Mouse (Mus musculus) liver, postnatal 0 days (tissue): ENCODE measurements around the gene Olfr1168. TPM values are rescaled to one million over a fixed set of nuclear protein-coding genes. Genes with fewer than 3 reads are reported as not detected.
"Not testable (repeated sequence)": the region's sequence is repeated elsewhere in the genome, so short reads cannot be mapped to it uniquely, and the experiment has no call there.

ENCODE experiments used
- ATAC-seq: fragments of 200-750 bp; cut with Nextera tagmentation; 2 replicates; pipeline ENCODE4 v1.8.0; 2017; ENCODE audit warnings: mild to moderate bottlenecking, moderate library complexity
- DNase-seq: peaks from one replicate; pipeline ENCODE4 v3.0.0-alpha.2; 2016
- H3K27ac ChIP-seq: fragments of 300-500 bp; sonication (generic); 2 replicates; pipeline ENCODE4 v1.5.1; 2014; ENCODE audit warnings: antibody characterized with exemption, moderate library complexity, mild to moderate bottlenecking, low read depth
- H3K27me3 ChIP-seq: fragments of 300-500 bp; sonication (generic); 2 replicates; pipeline ENCODE4 v1.6.1; 2014; ENCODE audit warnings: low read length, control low read depth, mixed read lengths; ENCODE audit not compliant: insufficient read depth
- H3K36me3 ChIP-seq: fragments of 300-500 bp; sonication (generic); replicated peaks from 2 replicates; pipeline ENCODE4 v1.6.1; 2014; ENCODE audit warnings: mild to moderate bottlenecking, control low read depth, low read length, moderate library complexity, mixed read lengths; ENCODE audit not compliant: insufficient read depth
- H3K4me1 ChIP-seq: fragments of 300-500 bp; sonication (generic); 2 replicates; pipeline ENCODE4 v1.6.1; 2014; ENCODE audit warnings: antibody characterized with exemption, mild to moderate bottlenecking, control low read depth; ENCODE audit not compliant: insufficient read depth
- H3K4me2 ChIP-seq: fragments of 300-500 bp; sonication (generic); 2 replicates; pipeline ENCODE4 v1.6.1; 2014; ENCODE audit warnings: low read depth, mild to moderate bottlenecking, low read length, moderate library complexity, mixed read lengths
- H3K4me3 ChIP-seq: fragments of 300-500 bp; sonication (generic); 2 replicates; pipeline ENCODE4 v1.5.1; 2014; ENCODE audit warnings: low read depth, low read length
- H3K9ac ChIP-seq: fragments of 300-500 bp; sonication (generic); replicated peaks from 2 replicates; pipeline ENCODE4 v1.6.1; 2014; ENCODE audit warnings: mild to moderate bottlenecking, moderate library complexity
- H3K9me3 ChIP-seq: fragments of 300-500 bp; sonication (generic); 2 replicates; pipeline ENCODE4 v1.6.1; 2016; ENCODE audit warnings: mild to moderate bottlenecking, control low read depth, low read length, mixed read lengths
- CTCF ChIP-seq: sonication (generic); IDR thresholded peaks from 2 replicates; pipeline ENCODE4 v1.5.1; 2016; ENCODE audit warnings: antibody characterized with exemption, low read depth
- EP300 ChIP-seq: IDR thresholded peaks from 2 replicates; pipeline ENCODE4 v1.6.1; 2016; ENCODE audit warnings: antibody characterized with exemption, low read depth, mild to moderate bottlenecking
- WGBS: fragments of 180-500 bp; shearing (Covaris S2); extraction: QIAGEN DNeasy Blood & Tissue Kit; methylation state at CpG from one replicate; pipeline ENCODE4 v1.1.7; 2014; ENCODE audit not compliant: insufficient replicate concordance; 5-methylcytosine and 5-hydroxymethylcytosine counted together
- polyA plus RNA-seq: library from polyadenylated mRNA; unstranded; fragments of >200 nt; fragmentation: Nextera tagmentation; extraction: Ambion mirVana; gene quantifications from 2 replicates; pipeline ENCODE4 v1.2.1, GENCODE M21; 2015

Gene Olfr1168
- not detected in 2 replicates for polyA plus RNA-seq

DNA sequence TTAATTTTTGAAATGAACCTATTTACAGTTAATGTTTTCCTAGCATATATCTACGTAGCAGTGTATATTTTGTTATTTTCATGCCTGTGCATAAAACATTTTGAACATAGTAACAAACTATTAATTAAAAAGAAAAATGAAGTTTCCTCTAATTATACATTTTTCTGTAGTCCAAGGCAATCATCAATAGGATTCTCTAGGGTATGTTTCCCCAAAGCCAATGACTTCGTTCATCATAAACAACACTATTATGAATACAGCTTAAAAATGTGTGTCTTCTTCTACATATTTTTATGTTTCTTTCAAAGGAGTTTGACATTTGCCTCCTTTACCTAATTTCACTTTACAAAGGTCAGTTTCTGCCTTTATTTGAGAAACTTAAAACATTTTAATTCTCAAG is at the start of gene Olfr1168:
TSS of gene Olfr1168 (plus strand) at position 301 of the 400 bp plus-strand sequence.
- no peak within 1 kb of the TSS for H3K4me3 ChIP-seq
- no peak within 1 kb of the TSS for H3K9ac ChIP-seq
- 82% methylated on average over 2 of the region's 2 CpGs for WGBS
- H3K4me1 ChIP-seq = no peaks in the 10 kb centered on the region
- no peaks in the 10 kb centered on the region for H3K9me3 ChIP-seq
- no peak within 1 kb of the TSS for H3K27ac ChIP-seq
- DNase-seq = no peak
- no peaks in the 10 kb centered on the region for H3K27me3 ChIP-seq
- ATAC-seq = no peak
- no peak within 1 kb of the TSS for H3K4me2 ChIP-seq
- no peaks in the 10 kb centered on the region for H3K36me3 ChIP-seq
- TF ChIP-seq EP300 (no peak), CTCF (no peak)

DNA sequence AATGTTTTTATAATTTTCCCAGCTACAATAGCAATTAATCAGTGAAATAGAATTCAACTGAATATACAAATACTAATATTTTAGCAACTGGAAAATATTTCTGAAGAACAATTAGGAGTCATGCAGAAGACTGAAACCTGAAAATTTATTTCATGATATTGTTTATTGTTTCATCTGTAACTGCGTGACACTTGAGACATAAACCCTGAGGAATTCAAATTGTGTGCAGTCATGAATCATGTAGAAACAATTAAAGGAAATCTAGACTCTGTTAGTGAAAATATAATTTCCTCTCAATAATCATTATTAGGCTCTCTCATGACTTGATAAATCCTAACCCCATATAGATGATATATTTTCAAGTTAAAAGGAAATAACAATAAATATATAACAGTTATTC is 26.6 kb upstream of the Olfr1168 start, which contains the start of gene Olfr1167:
TSS of gene Olfr1167 (minus strand) at position 101 of the 400 bp plus-strand sequence.
- not testable (repeated sequence) for DNase-seq

DNA sequence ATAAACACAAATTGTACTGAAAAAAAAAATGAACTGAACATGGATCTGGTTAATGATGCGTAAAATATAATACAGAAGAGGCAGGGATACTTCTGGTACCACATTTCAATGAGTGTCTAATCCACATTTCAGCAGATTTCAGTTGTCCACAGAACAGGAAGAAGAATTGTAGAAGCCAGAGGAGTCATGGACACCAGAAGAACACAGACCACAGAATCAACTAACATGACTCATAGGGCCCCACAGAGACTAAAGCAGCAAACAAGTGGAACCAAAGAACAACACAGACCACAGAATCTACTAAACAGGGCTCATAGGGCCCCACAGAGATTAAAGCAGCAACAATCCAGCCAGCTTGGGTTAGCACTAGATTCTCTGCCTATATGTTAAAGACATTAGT is 39.1 kb downstream of the Olfr1168 start:
- H3K9me3 ChIP-seq = no peaks in the 10 kb centered on the region
- ATAC-seq = no peak
- TF ChIP-seq EP300 = no peak
- TF ChIP-seq CTCF = no peak
- no peak overlapping the region for H3K4me2 ChIP-seq
- H3K36me3 ChIP-seq = no peaks in the 10 kb centered on the region
- 74% methylated on average over 1 of the region's 1 CpGs for WGBS
- H3K27ac ChIP-seq = no peak overlapping the region
- H3K4me1 ChIP-seq = no peaks in the 10 kb centered on the region
- no peaks in the 10 kb centered on the region for H3K27me3 ChIP-seq
- H3K9ac ChIP-seq = no peak overlapping the region
- DNase-seq = no peak
- H3K4me3 ChIP-seq = no peak overlapping the region

More for the DNA sequence above, 26.6 kb upstream of the Olfr1168 start, which contains the start of gene Olfr1167:
- not testable (repeated sequence) for H3K4me1 ChIP-seq, H3K4me3 ChIP-seq, H3K36me3 ChIP-seq, H3K27me3 ChIP-seq, H3K9me3 ChIP-seq, H3K9ac ChIP-seq, H3K4me2 ChIP-seq, H3K27ac ChIP-seq, ATAC-seq
- WGBS = 71% methylated on average over 1 of the region's 1 CpGs

DNA sequence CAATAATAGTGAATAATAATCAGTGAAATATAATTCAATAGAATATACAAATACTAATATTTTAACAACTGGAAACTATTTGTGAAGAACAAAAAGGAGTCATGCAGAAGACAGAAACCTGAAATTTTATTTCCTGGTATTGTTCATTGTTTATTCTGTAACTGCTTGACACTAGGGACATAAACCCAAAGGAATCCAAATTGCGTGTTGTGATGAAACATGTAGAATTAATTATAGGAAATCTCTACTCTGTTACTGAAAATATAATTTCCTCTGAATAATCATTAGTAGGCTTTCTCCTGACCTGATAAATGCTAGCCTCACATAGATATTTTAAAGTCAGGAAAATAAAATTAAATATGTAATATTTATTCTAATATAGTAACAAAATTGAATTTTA is 46.6 kb downstream of the Olfr1168 start, which contains the start of gene Olfr1170:
TSS of gene Olfr1170 (minus strand) at position 101 of the 400 bp plus-strand sequence.
- ATAC-seq = no peak
- Histone ChIP-seq H3K4me1 (no peaks in the 10 kb centered on the region), H3K4me3 (no peak within 1 kb of the TSS), H3K27ac (no peak within 1 kb of the TSS), H3K4me2 (no peak within 1 kb of the TSS), H3K9me3 (no peaks in the 10 kb centered on the region), H3K9ac (no peak within 1 kb of the TSS), H3K27me3 (no peaks in the 10 kb centered on the region), H3K36me3 (no peaks in the 10 kb centered on the region)
- TF ChIP-seq EP300 = no peak
- no peak for TF ChIP-seq CTCF
- 77% methylated on average over 1 of the region's 1 CpGs for WGBS
- no peak for DNase-seq

Other genes starting within 250 kb of the Olfr1168 start
- gene Olfr1155, start 236.7 kb upstream of the Olfr1168 start, polyA plus RNA-seq = not detected in 2 replicates
- not detected in 2 replicates for gene Olfr1156, start 228.8 kb upstream of the Olfr1168 start, polyA plus RNA-seq
- not detected in 2 replicates for gene Olfr1157, start 213.6 kb upstream of the Olfr1168 start, polyA plus RNA-seq
- gene Olfr74, start 207.2 kb upstream of the Olfr1168 start, polyA plus RNA-seq = not detected in 2 replicates
- not detected in 2 replicates for gene Olfr1158, start 191.8 kb upstream of the Olfr1168 start, polyA plus RNA-seq
- gene Olfr1160, start 173.6 kb upstream of the Olfr1168 start, polyA plus RNA-seq = not detected in 2 replicates
- gene Olfr1161, start 159.1 kb upstream of the Olfr1168 start, polyA plus RNA-seq = not detected in 2 replicates
- gene Olfr73, start 144.2 kb upstream of the Olfr1168 start, polyA plus RNA-seq = not detected in 2 replicates
- not detected in 2 replicates for gene Olfr1162, start 130.8 kb upstream of the Olfr1168 start, polyA plus RNA-seq
- not detected in 2 replicates for gene Olfr1163, start 110.0 kb upstream of the Olfr1168 start, polyA plus RNA-seq
- not detected in 2 replicates for gene Olfr1164, start 87.9 kb upstream of the Olfr1168 start, polyA plus RNA-seq
- not detected in 2 replicates for gene Olfr1166, start 53.6 kb upstream of the Olfr1168 start, polyA plus RNA-seq
- not detected in 2 replicates for gene Olfr1167, start 26.7 kb upstream of the Olfr1168 start, polyA plus RNA-seq
- gene Olfr1170, start 46.5 kb downstream of the Olfr1168 start, polyA plus RNA-seq = not detected in 2 replicates
- not detected in 2 replicates for gene Olfr1173, start 98.0 kb downstream of the Olfr1168 start, polyA plus RNA-seq
- gene Olfr1174-ps, start 133.3 kb downstream of the Olfr1168 start, polyA plus RNA-seq = not detected in 2 replicates
- not detected in 2 replicates for gene Olfr1175-ps, start 145.3 kb downstream of the Olfr1168 start, polyA plus RNA-seq
- not detected in 2 replicates for gene Olfr1176, start 154.8 kb downstream of the Olfr1168 start, polyA plus RNA-seq
- not detected in 2 replicates for gene Olfr1177-ps, start 164.6 kb downstream of the Olfr1168 start, polyA plus RNA-seq
- not detected in 2 replicates for gene Olfr1178, start 205.2 kb downstream of the Olfr1168 start, polyA plus RNA-seq
- not detected in 2 replicates for gene Olfr1179, start 224.6 kb downstream of the Olfr1168 start, polyA plus RNA-seq
- not detected in 2 replicates for gene Olfr1180, start 237.3 kb downstream of the Olfr1168 start, polyA plus RNA-seq
- not detected in 2 replicates for gene Olfr1181, start 244.3 kb downstream of the Olfr1168 start, polyA plus RNA-seq